Mouse (Mus musculus): ENCODE measurements around the gene Ccnq. TPM values are rescaled to one million over a fixed set of nuclear protein-coding genes. Genes with fewer than 3 reads are reported as not detected.

Gene Ccnq
- polyA plus RNA-seq (2012; ENCODE audit: insufficient read depth, insufficient read length, missing spikeins) = 14.9 and 23.2 TPM in 2 replicates

- peaks cover 8% of the 10 kb centered on the region for H3K4me1 ChIP-seq (ENCODE audit: control insufficient read depth, insufficient read depth, insufficient read length, low read length)
- H3K27ac ChIP-seq (replicated peaks; ENCODE audit: low read depth, low read length) = peak within 1 kb of the TSS; percentile 35
- peak within 1 kb of the TSS; percentile 84 for H3K4me3 ChIP-seq (ENCODE audit: insufficient read depth, low read depth, low read length)
Observed at GRCm38 (mm10) chr11:78750885-78751842, at the start of gene Ccnq. Ccnq (minus strand) TSS chr11:78751729.

GRCm38 (mm10) chr11:78801094-78801493 is 49.6 kb upstream of the Ccnq start:
- no peak overlapping the region for H3K27ac ChIP-seq (replicated peaks; ENCODE audit: low read depth, low read length)
- no peak overlapping the region for H3K4me3 ChIP-seq (ENCODE audit: insufficient read depth, low read depth, low read length)
- H3K4me1 ChIP-seq (ENCODE audit: control insufficient read depth, insufficient read depth, insufficient read length, low read length) = no peaks in the 10 kb centered on the region

DNA sequence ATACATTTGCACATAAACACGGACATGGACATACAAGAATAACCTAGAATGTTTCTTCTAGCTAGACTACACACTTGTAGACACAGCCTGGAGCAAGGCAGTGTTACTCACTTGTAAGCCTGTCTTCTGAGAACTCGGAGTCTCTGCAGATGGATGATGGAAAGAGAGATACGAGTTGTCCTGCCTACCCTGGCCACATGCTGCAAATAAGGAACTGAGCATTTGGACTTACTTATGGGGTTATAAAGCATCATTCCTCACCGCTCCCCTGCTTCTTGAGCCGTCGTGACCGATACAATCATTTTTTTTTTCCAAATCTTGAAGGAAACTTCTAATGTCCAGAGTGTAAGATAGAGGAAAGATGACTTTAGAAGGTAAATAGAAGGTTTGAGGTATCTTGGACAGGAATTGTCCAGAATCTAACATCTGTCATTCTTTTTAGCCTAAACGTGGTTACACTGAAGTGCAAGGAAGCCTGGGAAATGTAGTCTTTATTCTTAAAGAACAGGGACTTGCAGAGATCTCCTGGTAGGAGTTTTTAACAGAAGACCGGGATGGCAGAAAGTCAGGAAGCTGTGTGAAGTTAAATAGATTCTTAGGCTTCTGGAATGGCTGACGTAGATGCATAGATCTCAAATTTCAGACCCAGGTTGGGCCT is 44.7 kb upstream of the Ccnq start:
- Histone ChIP-seq H3K4me3 (ENCODE audit: insufficient read depth, low read depth, low read length) (no peak overlapping the region), H3K4me1 (ENCODE audit: control insufficient read depth, insufficient read depth, insufficient read length, low read length) (no peaks in the 10 kb centered on the region), H3K27ac (replicated peaks; ENCODE audit: low read depth, low read length) (no peak overlapping the region)

GRCm38 (mm10) chr11:78793116-78793515 is 41.6 kb upstream of the Ccnq start:
- Histone ChIP-seq H3K4me1 (ENCODE audit: control insufficient read depth, insufficient read depth, insufficient read length, low read length) (no peaks in the 10 kb centered on the region), H3K4me3 (ENCODE audit: insufficient read depth, low read depth, low read length) (no peak overlapping the region), H3K27ac (replicated peaks; ENCODE audit: low read depth, low read length) (no peak overlapping the region)

DNA sequence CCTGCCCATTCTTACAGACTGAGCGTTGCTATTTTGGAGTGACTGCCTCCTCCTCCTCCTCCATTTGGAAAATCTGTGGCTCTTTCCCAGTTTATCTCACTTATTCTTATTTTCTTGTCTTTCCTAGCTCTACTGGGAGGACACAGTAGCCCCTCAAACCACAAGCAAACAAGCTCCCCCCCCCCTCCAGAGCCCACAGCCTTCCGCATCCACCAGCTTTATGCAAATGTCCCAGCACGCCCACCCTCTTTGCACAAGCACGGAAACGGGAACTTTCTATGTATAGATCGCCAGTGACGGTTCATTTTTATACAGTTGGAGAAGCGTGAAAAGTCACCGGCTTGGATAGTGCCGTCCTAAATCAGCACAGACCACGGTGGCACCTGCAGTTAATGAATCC is 40.9 kb upstream of the Ccnq start:
- Histone ChIP-seq H3K4me1 (ENCODE audit: control insufficient read depth, insufficient read depth, insufficient read length, low read length) (no peaks in the 10 kb centered on the region), H3K4me3 (ENCODE audit: insufficient read depth, low read depth, low read length) (no peak overlapping the region; the same call in 1 of the 2 replicates), H3K27ac (replicated peaks; ENCODE audit: low read depth, low read length) (no peak overlapping the region)

DNA sequence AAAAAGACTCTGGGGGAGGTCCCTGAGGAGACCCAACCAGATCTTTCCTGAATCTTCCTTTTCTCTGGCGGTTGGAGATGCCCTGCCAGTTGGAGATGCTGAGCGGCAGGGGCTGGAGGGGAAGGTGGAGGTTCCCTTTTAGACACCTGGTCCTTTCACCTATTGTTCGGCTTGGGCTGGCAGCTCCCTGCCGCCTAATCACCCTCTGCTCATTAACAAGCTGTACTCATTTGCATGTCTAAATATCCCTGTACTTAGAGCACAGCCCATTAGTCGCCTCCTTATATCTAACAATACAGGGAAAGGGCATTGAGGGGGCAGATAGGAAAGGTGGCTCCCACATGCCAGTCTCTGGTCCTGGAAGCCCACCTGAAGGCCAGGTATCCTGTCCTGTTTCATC is 40.5 kb upstream of the Ccnq start:
- no peak overlapping the region for H3K27ac ChIP-seq (replicated peaks; ENCODE audit: low read depth, low read length)
- H3K4me3 ChIP-seq (ENCODE audit: insufficient read depth, low read depth, low read length) = no peak overlapping the region

GRCm38 (mm10) chr11:78791582-78791981 is 40.1 kb upstream of the Ccnq start:
- Histone ChIP-seq H3K4me1 (ENCODE audit: control insufficient read depth, insufficient read depth, insufficient read length, low read length) (no peaks in the 10 kb centered on the region), H3K27ac (replicated peaks; ENCODE audit: low read depth, low read length) (no peak overlapping the region; the same call in 1 of the 2 replicates), H3K4me3 (ENCODE audit: insufficient read depth, low read depth, low read length) (no peak overlapping the region)

More for the DNA sequence above, 40.5 kb upstream of the Ccnq start:
- no peaks in the 10 kb centered on the region for H3K4me1 ChIP-seq (ENCODE audit: control insufficient read depth, insufficient read depth, insufficient read length, low read length)

DNA sequence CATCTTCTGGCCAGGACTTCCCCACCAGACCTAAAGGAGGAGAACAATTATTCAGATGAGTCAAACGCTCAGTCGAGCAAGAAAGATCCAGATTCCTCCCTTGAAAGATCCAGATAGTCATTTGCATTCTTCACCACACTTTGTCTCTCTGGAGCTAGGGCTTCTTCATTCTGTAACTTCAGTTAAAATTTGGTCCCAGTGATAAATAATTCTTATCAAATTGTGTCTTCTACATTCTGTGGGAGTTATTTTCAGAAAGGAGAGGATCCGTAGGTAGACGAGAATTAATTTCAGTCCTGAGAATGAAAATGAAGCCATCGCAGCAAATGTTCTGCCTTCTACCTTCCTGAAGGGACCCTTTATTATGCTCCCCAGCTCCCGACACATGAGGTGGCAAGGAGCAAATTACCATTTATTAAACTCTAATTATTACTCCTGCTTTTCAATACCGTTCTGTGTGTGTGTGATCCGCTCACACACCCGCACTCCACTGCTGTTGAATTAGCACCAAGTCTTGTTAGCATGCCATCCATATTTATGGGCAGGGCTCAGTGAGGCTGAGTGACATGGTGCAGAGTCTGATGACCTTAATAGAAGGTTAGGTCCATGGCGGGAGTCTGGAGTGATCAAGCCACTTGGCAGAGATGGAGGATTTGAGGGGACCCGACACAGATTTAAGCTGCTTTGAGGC is 38.0 kb upstream of the Ccnq start:
- no peaks in the 10 kb centered on the region for H3K4me1 ChIP-seq (ENCODE audit: control insufficient read depth, insufficient read depth, insufficient read length, low read length)
- no peak overlapping the region for H3K27ac ChIP-seq (replicated peaks; ENCODE audit: low read depth, low read length)
- no peak overlapping the region for H3K4me3 ChIP-seq (ENCODE audit: insufficient read depth, low read depth, low read length)

GRCm38 (mm10) chr11:78786013-78786431 is 34.5 kb upstream of the Ccnq start:
- no peaks in the 10 kb centered on the region for H3K4me1 ChIP-seq (ENCODE audit: control insufficient read depth, insufficient read depth, insufficient read length, low read length)
- no peak overlapping the region for H3K4me3 ChIP-seq (ENCODE audit: insufficient read depth, low read depth, low read length)
- H3K27ac ChIP-seq (replicated peaks; ENCODE audit: low read depth, low read length) = no peak overlapping the region

- Histone ChIP-seq H3K27ac (replicated peaks; ENCODE audit: low read depth, low read length) (no peak overlapping the region), H3K4me1 (ENCODE audit: control insufficient read depth, insufficient read depth, insufficient read length, low read length) (no peaks in the 10 kb centered on the region)
Observed at GRCm38 (mm10) chr11:78782791-78783347, 31.3 kb upstream of the Ccnq start.

DNA sequence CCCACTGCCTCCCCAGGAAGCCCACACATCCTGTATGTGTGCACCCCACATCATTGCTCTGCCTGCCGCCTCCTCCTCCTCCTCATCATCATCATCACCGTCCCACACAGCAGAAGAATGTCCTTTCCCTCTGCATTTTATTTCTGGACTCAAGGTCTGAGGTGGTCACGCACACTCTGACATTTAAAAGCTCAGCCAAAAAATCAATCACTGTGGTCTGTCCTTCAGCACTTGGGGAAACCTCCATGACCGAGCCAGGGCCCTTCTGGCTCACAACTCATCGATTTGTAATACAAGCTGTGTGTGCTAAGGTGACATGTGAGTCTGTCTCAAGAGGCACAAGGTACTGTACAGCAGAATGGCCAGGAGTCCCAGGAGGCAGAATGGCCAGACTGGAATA is 30.8 kb upstream of the Ccnq start:
- Histone ChIP-seq H3K27ac (replicated peaks; ENCODE audit: low read depth, low read length) (no peak overlapping the region), H3K4me3 (ENCODE audit: insufficient read depth, low read depth, low read length) (no peak overlapping the region), H3K4me1 (ENCODE audit: control insufficient read depth, insufficient read depth, insufficient read length, low read length) (no peaks in the 10 kb centered on the region)

More at GRCm38 (mm10) chr11:78782791-78783347, 31.3 kb upstream of the Ccnq start:
- H3K4me3 ChIP-seq (ENCODE audit: insufficient read depth, low read depth, low read length) = no peak overlapping the region

DNA sequence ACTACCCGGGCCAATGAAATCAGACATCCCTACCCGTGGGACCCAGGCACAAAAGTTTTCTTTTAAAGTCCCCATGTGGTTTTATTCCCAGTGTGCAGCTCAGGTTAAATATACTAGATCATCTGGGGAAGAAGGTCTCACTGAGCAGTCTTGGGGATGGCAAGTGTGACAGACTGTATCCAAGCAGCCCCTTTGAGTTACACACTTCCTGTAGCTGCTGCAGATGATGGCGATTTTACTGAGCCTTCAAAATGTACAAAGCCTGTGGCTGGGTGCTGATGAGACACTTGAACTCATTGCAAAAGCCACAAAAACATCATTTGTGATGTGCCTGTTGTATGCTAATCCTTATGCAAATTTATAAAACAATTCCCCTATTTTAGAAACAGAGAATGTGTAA is 29.0 kb upstream of the Ccnq start:
- Histone ChIP-seq H3K4me3 (ENCODE audit: insufficient read depth, low read depth, low read length) (no peak overlapping the region), H3K27ac (replicated peaks; ENCODE audit: low read depth, low read length) (no peak overlapping the region), H3K4me1 (ENCODE audit: control insufficient read depth, insufficient read depth, insufficient read length, low read length) (no peaks in the 10 kb centered on the region)

DNA sequence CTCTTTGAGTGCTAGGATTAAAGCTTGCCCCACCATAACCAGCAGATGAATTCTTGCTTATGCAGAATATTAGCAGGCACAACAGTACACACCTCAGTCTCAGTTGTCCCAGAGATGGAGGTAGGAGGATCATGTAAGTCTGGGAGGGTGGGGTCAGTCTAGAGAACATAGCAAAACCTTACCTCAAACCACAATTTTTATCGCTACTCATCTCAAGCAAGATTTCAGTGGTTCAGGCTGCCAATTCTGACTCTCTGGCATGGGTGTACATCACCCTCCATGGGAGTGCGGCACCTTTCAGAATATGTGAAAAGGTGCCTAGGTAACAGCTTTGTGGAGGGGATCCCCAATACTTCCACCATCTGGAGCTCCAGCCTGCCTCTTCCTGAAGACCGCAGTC is 28.5 kb upstream of the Ccnq start:
- Histone ChIP-seq H3K27ac (replicated peaks; ENCODE audit: low read depth, low read length) (no peak overlapping the region), H3K4me3 (ENCODE audit: insufficient read depth, low read depth, low read length) (no peak overlapping the region), H3K4me1 (ENCODE audit: control insufficient read depth, insufficient read depth, insufficient read length, low read length) (no peaks in the 10 kb centered on the region)

DNA sequence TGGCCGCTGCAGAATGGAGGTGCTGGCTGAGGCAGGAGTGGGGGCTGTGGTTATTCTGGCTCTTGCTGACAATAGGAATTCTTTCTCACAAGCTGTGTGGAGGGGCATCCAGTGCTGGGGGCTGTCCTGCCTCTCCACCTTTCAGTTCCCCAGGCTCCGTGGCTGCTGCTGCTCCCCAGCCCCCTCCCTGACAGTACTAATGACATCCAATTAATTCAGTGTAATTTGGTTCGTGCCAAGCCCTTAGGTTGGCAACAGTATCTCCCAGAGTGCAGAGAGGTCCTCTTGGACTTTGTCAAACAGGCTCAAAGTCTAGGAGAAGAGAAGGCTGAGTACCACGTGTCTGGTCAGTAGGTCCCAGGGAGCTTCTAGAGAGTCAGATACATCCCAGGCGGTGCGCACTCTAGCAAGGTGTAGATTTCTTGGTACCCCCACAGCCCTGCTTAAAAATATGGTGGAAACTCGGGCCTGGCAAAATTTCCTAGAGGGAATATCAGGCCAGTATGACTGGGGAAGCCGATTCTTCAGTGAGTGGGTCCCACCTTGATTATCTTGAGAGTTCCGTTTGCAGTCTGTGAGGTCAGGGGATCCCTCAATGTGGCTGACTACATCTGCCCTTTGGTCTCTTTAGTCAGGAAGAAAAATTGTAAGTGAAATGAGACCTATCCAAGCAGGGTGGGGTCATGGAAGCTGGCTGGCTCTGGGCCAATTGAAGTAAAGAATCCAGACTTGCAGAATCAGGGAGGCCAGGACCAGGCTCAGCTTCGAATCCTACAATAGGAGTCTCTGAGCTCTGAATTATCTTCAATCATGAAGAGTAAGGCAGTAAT is 26.5 kb upstream of the Ccnq start:
- H3K4me1 ChIP-seq (ENCODE audit: control insufficient read depth, insufficient read depth, insufficient read length, low read length) = no peaks in the 10 kb centered on the region
- no peak overlapping the region for H3K4me3 ChIP-seq (ENCODE audit: insufficient read depth, low read depth, low read length)
- H3K27ac ChIP-seq (replicated peaks; ENCODE audit: low read depth, low read length) = no peak overlapping the region

All from brown adipose tissue, adult 24 weeks (tissue).